Mouse (Mus musculus): Measurements from ENCODE around the gene Fam120a. TPM values are rescaled to one million over a fixed set of nuclear protein-coding genes. Genes with fewer than 3 reads are reported as not detected.

Gene Fam120a
- polyA plus RNA-seq, 1 experiment from 2014 or later = 24.8 TPM

DNA sequence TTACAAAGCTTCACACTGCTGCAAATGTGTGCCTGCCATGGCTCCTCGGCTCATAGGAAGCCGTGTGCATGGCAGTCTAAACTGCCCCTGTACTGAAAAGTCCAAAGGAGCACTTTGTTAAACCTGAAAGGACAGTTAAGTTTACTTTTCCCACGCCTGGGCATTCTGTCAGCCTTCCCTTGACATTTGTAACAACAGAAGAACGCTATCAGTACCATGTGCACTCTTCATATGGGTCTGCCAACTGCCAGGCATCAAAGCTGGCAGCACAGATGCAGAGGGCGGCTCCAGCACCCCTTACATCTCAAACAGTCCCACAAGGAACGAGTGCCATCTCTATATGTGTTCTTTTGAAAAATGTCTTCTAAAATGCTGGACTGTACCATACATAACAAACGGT lies 56.4 kb downstream of the Fam120a start:
- Histone ChIP-seq H3K4me3 (replicated peaks) (no peak overlapping the region), H3K9me3 (replicated peaks) (no peaks in the 10 kb centered on the region), H3K4me1 (no peaks in the 10 kb centered on the region), H3K36me3 (peaks cover 66% of the 10 kb centered on the region), H3K27me3 (no peaks in the 10 kb centered on the region), H3K27ac (replicated peaks) (no peak overlapping the region), H3K4me2 (replicated peaks) (no peak overlapping the region), H3K9ac (no peak overlapping the region)
- no peak for ATAC-seq (ENCODE audit: insufficient number of reproducible peaks, low FRiP score, low TSS enrichment, low read depth)
- 90% methylated on average over 7 of the region's 7 CpGs for WGBS

DNA sequence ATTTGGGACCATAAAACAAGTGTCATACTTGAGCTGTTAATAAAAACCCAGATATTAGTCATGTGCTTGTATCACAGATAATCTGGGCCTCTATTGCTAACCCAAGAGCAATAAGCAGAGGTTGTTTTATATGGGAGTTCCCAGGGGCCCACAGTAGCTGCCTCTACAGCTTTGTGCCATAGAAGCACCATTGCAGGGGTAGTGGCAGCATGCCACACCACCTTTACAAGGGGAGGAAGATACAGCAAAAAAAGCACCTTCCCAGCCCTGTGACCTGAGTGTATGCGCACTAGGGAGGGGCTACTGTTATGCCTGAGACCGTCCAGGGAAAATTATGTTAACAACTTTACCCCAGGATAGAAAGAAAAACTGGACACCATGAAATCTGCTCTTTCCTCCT lies 62.4 kb downstream of the Fam120a start:
- Histone ChIP-seq H3K27ac (replicated peaks) (no peak overlapping the region), H3K9me3 (replicated peaks) (no peaks in the 10 kb centered on the region), H3K9ac (no peak overlapping the region), H3K27me3 (no peaks in the 10 kb centered on the region), H3K36me3 (peaks cover 59% of the 10 kb centered on the region), H3K4me1 (no peaks in the 10 kb centered on the region), H3K4me2 (replicated peaks) (no peak overlapping the region), H3K4me3 (replicated peaks) (no peak overlapping the region)
- WGBS = 85% methylated on average over 2 of the region's 2 CpGs
- no peak for ATAC-seq (ENCODE audit: insufficient number of reproducible peaks, low FRiP score, low TSS enrichment, low read depth)

DNA sequence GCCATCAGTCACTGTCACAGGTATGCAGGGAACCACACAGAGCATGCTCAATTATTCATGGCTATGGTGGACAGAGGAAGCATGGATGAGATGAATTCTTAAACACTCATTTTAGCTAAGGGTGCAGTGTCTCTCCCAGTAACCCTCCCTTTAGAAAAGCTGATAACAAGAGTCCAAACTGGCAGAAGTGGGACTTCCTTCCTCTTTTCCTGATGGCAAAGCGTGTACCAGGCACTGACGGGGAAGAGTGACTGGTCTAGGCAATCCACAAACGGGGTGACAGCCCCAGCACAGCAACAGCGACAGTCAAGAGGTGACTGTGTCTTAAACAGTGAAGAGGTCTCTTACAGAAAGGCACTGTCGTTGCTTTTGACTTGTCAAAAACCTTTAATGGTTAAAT lies 72.4 kb downstream of the Fam120a start:
- Histone ChIP-seq H3K9ac (no peak overlapping the region), H3K27me3 (no peaks in the 10 kb centered on the region), H3K9me3 (replicated peaks) (no peaks in the 10 kb centered on the region), H3K4me1 (no peaks in the 10 kb centered on the region), H3K27ac (replicated peaks) (no peak overlapping the region), H3K4me3 (replicated peaks) (no peak overlapping the region), H3K4me2 (replicated peaks) (no peak overlapping the region), H3K36me3 (peaks cover 71% of the 10 kb centered on the region)
- WGBS = 91% methylated on average over 5 of the region's 5 CpGs
- ATAC-seq (ENCODE audit: insufficient number of reproducible peaks, low FRiP score, low TSS enrichment, low read depth) = no peak

GRCm38 (mm10) chr13:48890260-48890960 lies 77.4 kb downstream of the Fam120a start:
- WGBS = 89% methylated on average over 4 of the region's 4 CpGs
- Histone ChIP-seq H3K27me3 (no peaks in the 10 kb centered on the region), H3K9me3 (replicated peaks) (no peaks in the 10 kb centered on the region), H3K36me3 (peaks cover 82% of the 10 kb centered on the region), H3K4me2 (replicated peaks) (no peak overlapping the region), H3K27ac (replicated peaks) (no peak overlapping the region), H3K4me3 (replicated peaks) (no peak overlapping the region), H3K9ac (no peak overlapping the region), H3K4me1 (no peaks in the 10 kb centered on the region)
- no peak for ATAC-seq (ENCODE audit: insufficient number of reproducible peaks, low FRiP score, low TSS enrichment, low read depth)

DNA sequence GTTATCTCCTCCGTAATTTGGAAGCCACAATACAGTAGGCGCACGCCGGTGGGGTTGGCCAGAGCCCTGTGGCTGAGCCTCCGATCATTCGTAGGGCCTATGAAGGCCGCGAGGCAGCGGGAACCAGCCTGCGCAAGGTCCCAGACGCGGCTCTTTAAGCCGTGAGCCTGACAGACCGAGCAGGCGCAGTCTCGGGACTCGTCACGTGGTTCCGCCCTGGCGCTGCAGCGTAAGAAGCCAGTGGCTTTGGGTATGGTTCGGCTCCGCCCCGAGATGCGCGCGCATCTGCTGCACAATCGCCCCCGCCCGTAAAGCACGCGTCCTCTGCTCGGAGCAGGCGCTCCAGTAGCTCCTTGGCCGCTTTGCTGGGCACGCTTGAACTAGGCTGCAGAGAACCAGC lies 89.3 kb downstream of the Fam120a start:
- H3K27ac ChIP-seq (replicated peaks) = peak overlapping the region; percentile 84
- H3K4me2 ChIP-seq (replicated peaks) = peak overlapping the region; percentile 70
- peak overlapping the region; percentile 50 for H3K9ac ChIP-seq
- peaks cover 31% of the 10 kb centered on the region for H3K36me3 ChIP-seq
- peaks cover 7% of the 10 kb centered on the region for H3K4me1 ChIP-seq
- under 1% methylated on average over 36 of the region's 36 CpGs for WGBS
- peak overlapping the region; percentile 49 for H3K4me3 ChIP-seq (replicated peaks)
- H3K9me3 ChIP-seq (replicated peaks) = no peaks in the 10 kb centered on the region
- peak; percentile 99 for ATAC-seq (ENCODE audit: insufficient number of reproducible peaks, low FRiP score, low TSS enrichment, low read depth)
- H3K27me3 ChIP-seq = no peaks in the 10 kb centered on the region

DNA sequence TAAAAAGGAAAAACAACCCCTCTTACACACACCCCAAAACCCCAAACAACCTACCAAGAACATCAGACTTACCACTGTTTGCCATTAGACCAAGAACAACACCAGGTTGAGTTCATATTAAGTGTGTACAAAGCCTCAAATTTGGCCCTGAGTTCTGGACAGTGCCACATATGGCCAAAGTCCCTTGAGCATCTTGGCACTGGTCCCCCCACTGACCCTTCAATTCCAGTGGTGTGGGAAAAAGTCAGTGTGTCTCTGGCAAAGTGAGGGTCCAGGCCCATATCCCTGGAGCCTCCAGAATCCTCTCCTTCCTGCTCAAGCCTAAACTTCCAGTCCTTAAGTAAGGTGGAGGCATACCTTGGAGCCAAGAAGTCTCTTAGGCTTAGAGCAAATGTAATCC lies 90.0 kb downstream of the Fam120a start:
- peak overlapping the region; percentile 70 for H3K4me2 ChIP-seq (replicated peaks)
- no peaks in the 10 kb centered on the region for H3K27me3 ChIP-seq
- H3K4me3 ChIP-seq (replicated peaks) = peak overlapping the region; percentile 49
- peak overlapping the region; percentile 50 for H3K9ac ChIP-seq
- peaks cover 12% of the 10 kb centered on the region for H3K4me1 ChIP-seq
- no peak for ATAC-seq (ENCODE audit: insufficient number of reproducible peaks, low FRiP score, low TSS enrichment, low read depth)
- H3K36me3 ChIP-seq = peaks cover 26% of the 10 kb centered on the region
- no peaks in the 10 kb centered on the region for H3K9me3 ChIP-seq (replicated peaks)
- peak overlapping the region; percentile 84 for H3K27ac ChIP-seq (replicated peaks)

GRCm38 (mm10) chr13:48872726-48873125 lies 95.1 kb downstream of the Fam120a start:
- Histone ChIP-seq H3K4me1 (peaks cover 35% of the 10 kb centered on the region), H3K9me3 (replicated peaks) (no peaks in the 10 kb centered on the region), H3K27me3 (no peaks in the 10 kb centered on the region), H3K36me3 (0 out of 2 replicates have a peak, but pooled peaks cover 3% of the 10 kb centered on the region), H3K9ac (no peak overlapping the region), H3K4me2 (replicated peaks) (no peak overlapping the region), H3K27ac (replicated peaks) (0 out of 2 replicates have a peak overlapping the region, but pooled peaks have one; percentile 8), H3K4me3 (replicated peaks) (no peak overlapping the region)
- WGBS = 78% methylated on average over 5 of the region's 5 CpGs
- ATAC-seq (ENCODE audit: insufficient number of reproducible peaks, low FRiP score, low TSS enrichment, low read depth) = no peak

GRCm38 (mm10) chr13:48871887-48872606 lies 95.8 kb downstream of the Fam120a start:
- H3K4me2 ChIP-seq (replicated peaks) = peak overlapping the region; percentile 79
- peak overlapping the region; percentile 97 for H3K9ac ChIP-seq
- H3K27ac ChIP-seq (replicated peaks) = peak overlapping the region; percentile 90
- 55% methylated on average over 7 of the region's 7 CpGs for WGBS
- ATAC-seq (ENCODE audit: insufficient number of reproducible peaks, low FRiP score, low TSS enrichment, low read depth) = no peak
- H3K4me1 ChIP-seq = peaks cover 38% of the 10 kb centered on the region
- peak overlapping the region; percentile 84 for H3K4me3 ChIP-seq (replicated peaks)
- no peaks in the 10 kb centered on the region for H3K9me3 ChIP-seq (replicated peaks)
- no peaks in the 10 kb centered on the region for H3K27me3 ChIP-seq
- 0 out of 2 replicates have a peak, but pooled peaks cover 3% of the 10 kb centered on the region for H3K36me3 ChIP-seq

- Histone ChIP-seq H3K4me2 (replicated peaks) (peak within 1 kb of the TSS; percentile 79), H3K36me3 (no peaks in the 10 kb centered on the region), H3K9me3 (replicated peaks) (no peaks in the 10 kb centered on the region), H3K27ac (replicated peaks) (peak within 1 kb of the TSS; percentile 90), H3K27me3 (no peaks in the 10 kb centered on the region), H3K4me1 (peaks cover 40% of the 10 kb centered on the region), H3K9ac (peak within 1 kb of the TSS; percentile 97), H3K4me3 (replicated peaks) (peak within 1 kb of the TSS; percentile 84)
- under 1% methylated on average over 90 of the region's 117 CpGs for WGBS
- ATAC-seq (ENCODE audit: insufficient number of reproducible peaks, low FRiP score, low TSS enrichment, low read depth) = peak; percentile 63
Observed at GRCm38 (mm10) chr13:48870771-48871731, 96.8 kb downstream of the Fam120a start, which contains the start of gene Phf2. Gene Phf2 (minus strand): TSS chr13:48871119.

GRCm38 (mm10) chr13:48869950-48870770 lies 97.7 kb downstream of the Fam120a start:
- Histone ChIP-seq H3K9me3 (replicated peaks) (no peaks in the 10 kb centered on the region), H3K4me1 (peaks cover 40% of the 10 kb centered on the region), H3K27me3 (no peaks in the 10 kb centered on the region), H3K4me2 (replicated peaks) (peak overlapping the region; percentile 71), H3K27ac (replicated peaks) (peak overlapping the region; percentile 88), H3K36me3 (no peaks in the 10 kb centered on the region), H3K9ac (peak overlapping the region; percentile 97), H3K4me3 (replicated peaks) (peak overlapping the region; percentile 84)
- WGBS = under 1% methylated on average over 87 of the region's 102 CpGs
- ATAC-seq (ENCODE audit: insufficient number of reproducible peaks, low FRiP score, low TSS enrichment, low read depth) = peak; percentile 20; the same call in 1 of the 2 replicates
